9 mouse cellular contexts compared by ENCODE assay signal in genomic region chr6:30920834-30921675, GRCm38 (mm10). TPM values are rescaled to one million over a fixed set of nuclear protein-coding genes. Genes with fewer than 3 reads are reported as not detected.
A peak's percentile ranks its signal among the peaks of the same experiment; 100 is the strongest.
DNase-seq lines count a peak whose midpoint lies in the region; ATAC-seq and TF ChIP-seq lines count a peak whose summit lies in the region.
"Had no signal": no experiment of that assay in that cellular context is flagged by ENCODE, and none has a peak within 500 bp of the region (broad histone marks: within the 10 kb centered on the region; RNA-seq: fewer than 3 reads in every experiment).

No protein-coding gene starts in this region.

- no peak for ATAC-seq in limb, embryonic 15.5 days (ENCODE audit: insufficient number of reproducible peaks, low FRiP score, low TSS enrichment, low read depth)

- no peaks in the 10 kb centered on the region for H3K36me3 ChIP-seq in kidney, adult 2 months (ENCODE audit: control insufficient read depth, insufficient read depth, low read length)
- H3K36me3 ChIP-seq in limb, embryonic 15.5 days: no peaks in the 10 kb centered on the region

- H3K27ac ChIP-seq in kidney, adult 2 months (ENCODE audit: insufficient read depth, low read depth, low read length): no peak overlapping the region
- H3K27ac ChIP-seq in limb, embryonic 15.5 days: peak overlapping the region; percentile 33

- no peak overlapping the region for H3K4me3 ChIP-seq in kidney, adult 2 months (ENCODE audit: insufficient read depth, low read depth, low read length)
- peak overlapping the region; percentile 5; the same call in 1 of the 2 replicates for H3K4me3 ChIP-seq in limb, embryonic 15.5 days

- peak overlapping the region; percentile 30 for H3K4me2 ChIP-seq in limb, embryonic 15.5 days

- WGBS in kidney, adult 2 months: 24% methylated on average over 21 of the region's 21 CpGs
- 56% methylated on average over 21 of the region's 21 CpGs for WGBS in limb, embryonic 15.5 days

- no peak overlapping the region for H3K9ac ChIP-seq in limb, embryonic 15.5 days

- TF ChIP-seq CTCF in kidney, adult 2 months (conservative IDR thresholded peaks at IDR 0.05; ENCODE audit: insufficient read depth, insufficient read length, low read depth, low read length): no peak

- peak; percentile 47 to 63 for DNase-seq in cerebellum, postnatal 14 days
- DNase-seq in cerebellum, adult 9-10 months: no peak
- DNase-seq in brain, embryonic 18.5 days (ENCODE audit: low read depth, low spot score): peak; percentile 55
- peak; percentile 20 for DNase-seq in gastrocnemius, postnatal 25 days
- peak; percentile 35 for DNase-seq in kidney, adult 2 months
- peak; percentile 52 for DNase-seq in right cerebral cortex, postnatal 4 days
- DNase-seq in adrenal gland, postnatal 4 days (ENCODE audit: low spot score in 2 of 2): no peak

- peaks cover 2% of the 10 kb centered on the region; the same call in 1 of the 2 replicates for H3K4me1 ChIP-seq in kidney, adult 2 months (ENCODE audit: control insufficient read depth, insufficient read depth, low read length)
- peaks cover 6% of the 10 kb centered on the region; the same call in 1 of the 2 replicates for H3K4me1 ChIP-seq in limb, embryonic 15.5 days

- no peaks in the 10 kb centered on the region for H3K9me3 ChIP-seq in limb, embryonic 15.5 days

- no peaks in the 10 kb centered on the region; the same call in 1 of the 2 replicates for H3K27me3 ChIP-seq in kidney, adult 2 months (replicated peaks; ENCODE audit: control insufficient read depth, insufficient read depth, low read length)
- no peaks in the 10 kb centered on the region for H3K27me3 ChIP-seq in limb, embryonic 15.5 days

- no peak for TF ChIP-seq POLR2A in kidney, adult 2 months (IDR thresholded peaks at IDR 0.05; ENCODE audit: low read depth, low read length)

RNA-seq across cellular contexts. Expression of gene Tsga13, which starts 5.7 kb away (rescaled TPM):
- total RNA-seq in gastrocnemius, postnatal 25 days (2021): not detected
- not detected in 2 replicates for polyA plus RNA-seq in kidney, adult 2 months (2012; rRNA removed)
- 0.28 and 0.31 TPM in 2 replicates for polyA plus RNA-seq in limb, embryonic 15.5 days (2015; fragmentation: Nextera tagmentation; extraction: Ambion mirVana)
- under 1 TPM in 1 of 2 experiments, not detected in 1; 0.73 TPM for total RNA-seq in adrenal gland, postnatal 4 days (2021)
- polyA plus RNA-seq: C2C12 had no signal

RNA-seq across cellular contexts. Expression of gene Copg2, which starts 24.5 kb away (rescaled TPM):
- total RNA-seq in gastrocnemius, postnatal 25 days (2021): 10 to 100 TPM; 15.6 to 19.9 TPM
- 13.0 and 15.6 TPM in 2 replicates for polyA plus RNA-seq in kidney, adult 2 months (2012; rRNA removed)
- polyA plus RNA-seq in limb, embryonic 15.5 days (2015; fragmentation: Nextera tagmentation; extraction: Ambion mirVana): 26.0 and 29.8 TPM in 2 replicates
- total RNA-seq in adrenal gland, postnatal 4 days (2021): 10 to 100 TPM; 76.1 to 79.0 TPM

RNA-seq across cellular contexts. Expression of gene Klf14, which starts 37.8 kb away (rescaled TPM):
- total RNA-seq in gastrocnemius, postnatal 25 days (2021): under 1 TPM; 0.24 to 0.43 TPM
- not detected in 2 replicates for polyA plus RNA-seq in kidney, adult 2 months (2012; rRNA removed)
- 10.1 and 12.6 TPM in 2 replicates for polyA plus RNA-seq in limb, embryonic 15.5 days (2015; fragmentation: Nextera tagmentation; extraction: Ambion mirVana)
- total RNA-seq in adrenal gland, postnatal 4 days (2021): 1 to 10 TPM; 1.9 TPM
- polyA plus RNA-seq: C2C12 had no signal

Comparison
In these comparisons a context has a peak if more than half of its experiments do, and no peak if none do; other contexts are left out.
1. DNase-seq: peak in cerebellum, postnatal 14 days (2 of 2), brain, embryonic 18.5 days (single experiment), gastrocnemius, postnatal 25 days (single experiment), kidney, adult 2 months (single experiment) and right cerebral cortex, postnatal 4 days (single experiment); none in cerebellum, adult 9-10 months (single experiment) and adrenal gland, postnatal 4 days (0 of 2).